Mouse (Mus musculus): ENCODE data around the gene Pde4c.
A peak's percentile ranks its signal among the peaks of the same experiment; 100 is the strongest.

Gene Pde4c

DNA sequence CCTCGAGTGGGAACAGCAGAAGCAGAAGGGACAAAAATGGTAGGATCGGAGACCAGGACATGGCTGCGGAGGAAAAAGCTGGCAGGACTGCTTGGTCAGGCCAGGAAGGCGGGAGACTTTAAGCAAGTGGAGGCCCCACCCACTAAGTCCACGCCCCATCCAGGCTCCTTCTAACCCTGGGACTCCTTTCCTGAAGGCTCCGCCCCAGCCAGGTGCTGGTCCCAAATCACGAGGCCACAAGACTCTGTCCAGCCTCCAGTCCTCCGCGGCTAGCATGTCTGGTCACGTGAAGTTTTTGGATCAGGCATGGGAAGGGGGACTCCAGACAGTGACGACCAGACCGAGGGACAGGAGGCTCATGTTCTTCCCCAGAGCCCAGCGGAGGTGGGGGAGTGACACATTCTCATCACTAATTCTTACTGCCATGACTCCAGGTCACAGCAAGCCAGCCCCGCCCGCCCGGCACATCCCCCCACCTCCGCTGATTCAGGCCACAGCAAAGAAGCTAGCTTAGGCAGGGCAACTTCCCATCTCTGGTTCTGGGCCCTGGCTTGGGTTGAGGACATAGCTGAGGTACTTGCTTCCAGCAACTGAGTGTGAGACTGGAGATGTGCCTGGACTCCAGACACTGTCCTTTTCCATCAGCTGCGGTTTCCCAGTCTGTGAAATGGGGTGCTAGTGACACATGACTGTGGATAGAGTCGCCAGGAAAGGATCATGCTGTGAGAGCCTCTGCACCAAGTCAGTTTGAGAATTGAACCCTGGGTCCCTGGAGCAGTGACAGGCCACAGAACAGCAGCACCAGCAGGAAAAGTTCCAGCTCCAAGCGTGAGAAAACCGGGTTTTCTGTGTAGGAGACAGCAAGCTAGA, 43.3 kb downstream of the Pde4c start:
- peak; percentile 80 to 85 for DNase-seq (ENCODE audit: low spot score in 2 of 2)

DNA sequence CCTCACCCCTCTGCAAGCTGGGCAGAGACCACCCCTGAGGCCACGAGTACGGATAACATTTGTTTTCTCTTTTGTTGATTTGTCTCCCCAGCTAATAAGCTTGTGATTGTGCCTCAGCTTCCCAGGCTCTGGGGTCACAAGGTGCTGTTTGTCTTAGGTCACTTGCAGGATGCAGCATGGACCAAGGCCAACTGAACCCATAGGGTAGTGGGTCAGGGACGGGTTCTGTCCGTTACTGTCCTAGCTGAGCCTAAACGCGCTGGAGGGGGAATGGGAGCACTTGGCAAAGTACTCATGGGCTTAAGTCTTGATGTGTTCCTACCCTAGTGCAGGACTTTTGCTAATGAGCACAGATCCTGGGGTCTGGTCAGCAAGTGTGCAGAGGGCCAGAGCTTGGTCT, 44.0 kb downstream of the Pde4c start:
- no peak for DNase-seq (ENCODE audit: low spot score in 2 of 2)

DNA sequence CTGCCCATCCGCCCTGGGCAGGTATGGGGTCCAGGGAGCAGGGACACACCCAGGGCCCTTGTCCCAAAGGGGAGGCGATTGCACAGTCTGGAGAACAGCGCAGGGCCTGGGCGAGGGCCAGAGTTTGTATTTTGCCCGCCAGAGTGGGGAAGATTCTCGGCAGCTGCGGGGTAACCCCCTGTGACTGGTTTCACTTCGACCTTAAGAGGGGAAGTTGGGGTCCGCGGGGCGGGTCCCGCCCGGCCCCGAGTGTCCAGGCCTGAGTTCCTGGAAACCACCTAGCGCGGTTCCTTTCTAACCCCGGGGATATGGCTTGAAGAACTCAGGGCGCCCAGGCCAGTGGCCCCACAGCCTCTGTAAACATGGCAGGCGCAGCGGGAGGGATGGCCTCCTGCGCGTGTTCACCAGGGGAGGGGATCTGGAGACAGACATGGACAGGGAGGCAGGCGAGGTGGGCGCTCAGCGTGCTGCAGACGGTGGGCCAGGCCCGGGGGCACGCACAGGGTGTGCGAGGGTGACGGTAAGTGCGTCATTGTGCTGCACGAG, 44.8 kb downstream of the Pde4c start:
- no peak for DNase-seq (ENCODE audit: low spot score in 2 of 2)

DNA sequence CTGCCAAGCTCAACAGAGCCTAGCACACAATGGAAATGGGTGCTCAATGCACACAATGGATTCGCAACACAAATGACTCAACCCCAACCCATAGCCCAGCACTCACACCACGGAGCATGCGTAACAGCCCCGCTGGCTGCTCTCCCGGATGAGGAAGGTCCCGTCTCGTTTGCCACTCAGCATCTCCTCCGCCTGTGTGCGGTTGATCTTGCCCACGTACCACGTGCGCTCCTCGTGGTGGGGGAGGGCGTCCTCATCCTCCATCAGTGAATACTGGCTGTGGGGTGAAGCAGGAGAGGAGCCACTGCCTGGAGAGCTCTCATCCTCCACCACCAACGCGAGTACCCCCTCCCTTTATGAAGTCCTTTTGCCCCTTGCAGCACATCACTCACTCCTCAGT, 45.4 kb downstream of the Pde4c start:
- DNase-seq (ENCODE audit: low spot score in 2 of 2), result no peak

DNA sequence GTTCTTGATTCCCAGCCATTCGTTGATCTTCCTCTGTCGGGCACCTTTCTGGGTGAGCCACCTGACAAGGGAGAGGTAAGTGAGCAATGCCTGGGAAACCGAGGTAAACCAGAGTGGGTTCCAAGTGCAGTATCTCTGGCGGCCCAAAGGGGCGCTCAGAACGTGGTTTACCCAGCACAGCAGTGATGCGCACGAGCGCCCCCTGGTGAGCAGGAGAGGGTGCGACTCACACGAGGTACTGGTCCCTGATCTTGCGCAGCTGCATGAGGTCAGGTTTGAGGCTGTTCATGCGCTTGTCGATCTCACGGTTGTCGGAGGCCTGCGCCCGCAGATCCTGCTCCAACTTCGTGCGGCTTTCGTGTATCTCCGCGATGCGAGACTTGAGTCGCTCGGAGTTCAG, 45.8 kb downstream of the Pde4c start:
- peak; percentile 89 to 94 for DNase-seq (ENCODE audit: low spot score in 2 of 2)

DNA sequence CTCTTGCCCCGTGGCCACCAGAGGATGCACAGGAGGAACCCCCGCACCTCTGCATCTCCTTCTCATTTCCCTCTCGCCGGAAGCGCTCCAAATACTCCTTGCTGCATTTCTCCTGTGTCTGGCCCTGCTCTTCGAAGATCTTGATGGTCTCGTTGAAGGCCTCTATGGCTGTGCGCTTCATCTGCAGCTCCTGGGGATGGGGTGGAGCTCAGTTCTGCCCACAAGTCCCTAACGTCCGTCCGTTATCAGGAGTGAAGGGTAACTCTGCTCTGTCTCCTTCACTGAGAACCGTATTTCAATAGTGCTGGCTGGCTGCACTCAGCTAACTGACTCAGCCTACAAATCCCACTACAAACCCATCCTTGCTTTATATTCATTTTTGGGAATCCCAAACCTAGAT, 46.3 kb downstream of the Pde4c start:
- DNase-seq (ENCODE audit: low spot score in 2 of 2), result no peak

DNA sequence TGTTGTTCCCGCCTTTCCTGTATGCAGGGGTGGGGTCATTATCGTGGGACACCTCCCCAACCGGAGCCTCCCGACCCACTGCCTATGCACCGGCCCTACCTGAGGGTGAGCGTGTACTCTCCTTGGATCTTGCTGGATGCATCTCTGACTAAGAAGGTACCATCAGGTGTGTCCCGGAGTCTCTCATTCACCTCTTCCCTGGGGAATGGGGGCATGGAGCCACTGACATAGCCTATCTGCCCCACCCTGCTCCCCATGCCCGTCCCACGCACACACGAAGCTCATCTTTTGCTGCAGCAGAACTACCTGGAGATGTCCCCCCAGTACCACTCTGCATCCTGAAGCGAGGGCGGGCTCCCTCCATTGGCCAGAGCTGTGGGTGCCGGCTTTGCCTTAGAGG, 47.2 kb downstream of the Pde4c start:
- DNase-seq (ENCODE audit: low spot score in 2 of 2), result no peak

DNA sequence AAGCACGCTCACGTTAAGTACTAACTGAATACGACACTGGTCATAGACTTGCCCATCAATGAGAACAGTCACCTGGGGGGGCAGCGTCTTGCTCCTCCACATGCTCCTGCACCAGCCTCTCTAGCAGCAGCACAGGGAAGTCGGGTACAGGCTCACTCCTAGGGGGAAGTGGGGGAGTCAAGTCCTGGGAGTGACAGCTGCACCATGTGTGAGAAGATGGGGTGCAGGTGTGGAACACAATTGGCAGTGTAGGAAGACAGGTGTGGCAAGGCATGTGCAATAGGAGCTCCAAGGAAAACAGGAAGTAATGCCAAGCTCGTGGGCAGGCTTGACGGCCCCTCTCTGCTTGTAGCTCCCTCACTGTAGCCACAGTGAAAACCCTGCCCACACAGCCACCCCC, 47.7 kb downstream of the Pde4c start:
- DNase-seq (ENCODE audit: low spot score in 2 of 2), result no peak

DNA sequence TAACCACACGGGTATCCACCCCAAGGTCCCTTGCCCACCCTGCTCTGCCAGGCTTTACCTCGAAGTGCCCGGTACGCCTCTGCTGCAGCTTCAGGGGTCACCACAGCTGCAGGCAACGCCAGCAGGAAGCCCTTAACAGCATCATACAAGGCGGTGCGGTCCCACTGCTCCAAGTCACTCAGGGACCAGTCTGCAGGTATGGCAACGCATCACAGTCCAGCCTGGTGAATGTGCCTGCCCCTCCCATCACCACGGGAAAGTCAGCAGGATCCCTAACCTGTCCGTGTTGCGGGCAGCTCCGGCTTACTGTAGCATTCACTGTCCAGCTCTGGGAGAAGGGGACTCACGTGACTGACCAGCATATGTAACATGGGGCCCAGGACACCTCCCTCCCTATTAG, 48.6 kb downstream of the Pde4c start:
- no peak for DNase-seq (ENCODE audit: low spot score in 2 of 2)

DNA sequence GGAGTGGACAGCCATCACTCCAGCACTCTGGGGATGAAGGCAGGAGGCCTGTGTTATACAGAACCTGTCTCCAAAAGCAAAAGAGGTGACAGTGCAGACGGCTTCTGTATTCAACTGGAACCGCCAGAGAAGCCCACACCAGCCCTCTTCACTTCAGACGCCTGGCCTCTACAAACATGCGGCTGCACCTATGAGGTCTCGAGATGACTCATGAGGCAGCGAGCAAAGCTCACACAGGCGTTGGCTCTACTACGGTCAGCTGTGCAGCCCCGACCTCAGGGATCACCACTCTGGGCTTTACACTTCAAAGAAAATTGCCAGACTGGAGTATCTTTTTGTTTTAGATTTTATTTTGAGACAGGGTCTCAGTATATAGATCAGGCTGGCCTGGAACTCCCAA, 49.4 kb downstream of the Pde4c start:
- no peak for DNase-seq (ENCODE audit: low spot score in 2 of 2)

DNA sequence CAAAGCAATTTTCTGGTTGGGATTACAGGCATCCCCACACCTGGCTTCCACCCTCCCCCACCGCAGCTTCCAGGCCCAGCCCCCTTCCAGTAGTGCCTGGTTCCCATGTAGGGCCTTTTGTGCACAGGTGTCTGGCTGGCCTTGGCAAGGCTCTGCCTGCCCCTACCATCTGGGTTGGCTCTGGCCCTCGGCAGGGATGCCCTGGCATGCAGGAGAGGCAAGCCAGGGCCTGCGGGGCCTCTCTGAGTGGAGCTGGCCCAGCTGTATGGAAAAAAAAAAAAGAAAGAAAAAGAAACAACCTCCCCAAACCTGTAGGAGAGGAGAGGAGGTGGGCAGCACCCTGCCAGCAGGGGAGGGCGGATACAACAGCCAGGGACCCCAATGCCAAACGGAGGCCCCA, 49.9 kb downstream of the Pde4c start:
- DNase-seq (ENCODE audit: low spot score in 2 of 2), result peak in 1 of 2 experiments; percentile 45

DNA sequence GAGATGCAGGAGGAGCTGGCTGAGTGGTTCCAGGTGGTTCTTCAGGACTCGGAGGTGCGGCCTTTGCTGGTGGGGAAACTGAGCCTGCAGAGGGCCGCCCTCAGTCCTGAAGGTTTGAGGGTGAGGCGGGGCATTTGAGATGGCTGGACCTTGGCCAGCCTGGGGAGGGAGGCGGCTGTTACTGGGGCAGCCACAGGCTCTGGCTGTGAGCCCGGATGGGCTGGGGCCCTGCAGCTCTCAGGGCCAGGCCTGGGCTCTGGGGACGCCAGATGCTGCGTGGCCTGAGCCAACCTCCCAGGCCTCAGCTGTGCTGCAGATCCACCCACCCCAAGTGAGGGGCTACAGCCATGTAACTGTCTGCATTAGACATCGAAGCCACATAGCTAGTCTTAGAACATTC, 50.3 kb downstream of the Pde4c start:
- peak; percentile 45 to 74 for DNase-seq (ENCODE audit: low spot score in 2 of 2)

DNA sequence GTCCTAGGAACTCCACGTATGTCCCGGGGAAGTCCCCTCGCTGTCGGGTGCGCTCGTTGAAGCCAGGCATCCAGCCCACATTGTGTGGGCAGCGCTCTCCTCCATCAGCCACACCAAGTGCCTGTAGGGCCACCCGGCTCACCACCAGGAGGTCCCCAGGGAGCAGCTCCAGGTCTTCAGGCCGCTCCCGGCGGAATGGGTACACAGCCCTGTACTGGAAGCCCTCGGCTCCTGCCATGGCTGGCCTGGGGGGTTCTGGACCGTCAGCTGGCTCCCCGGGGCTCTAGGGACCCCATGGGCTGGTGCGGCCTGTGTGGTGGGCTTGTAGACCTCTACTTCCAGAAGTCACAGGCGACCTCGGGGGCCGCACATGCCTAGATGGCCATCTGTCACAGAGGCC, 51.2 kb downstream of the Pde4c start:
- DNase-seq (ENCODE audit: low spot score in 2 of 2), result no peak

DNA sequence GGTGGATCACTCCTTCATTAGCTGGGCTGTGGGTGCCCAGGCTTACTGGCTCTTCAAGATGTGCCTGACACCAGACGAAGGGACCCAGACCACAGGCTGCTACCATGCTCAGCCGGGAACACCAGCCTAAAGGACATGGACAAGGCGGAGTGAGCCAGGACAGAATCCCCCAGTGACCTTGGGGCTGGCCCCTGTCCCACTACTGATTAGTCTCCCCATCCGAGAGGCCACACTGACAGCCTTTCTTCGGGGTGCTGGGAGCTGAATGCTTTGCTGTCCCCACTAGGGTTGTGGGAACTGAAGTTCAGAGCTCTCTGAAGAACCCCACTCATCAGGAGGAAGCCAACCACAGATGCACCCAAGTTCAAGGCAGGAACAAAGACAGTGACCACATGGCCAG, 51.7 kb downstream of the Pde4c start:
- no peak for DNase-seq (ENCODE audit: low spot score in 2 of 2)

DNA sequence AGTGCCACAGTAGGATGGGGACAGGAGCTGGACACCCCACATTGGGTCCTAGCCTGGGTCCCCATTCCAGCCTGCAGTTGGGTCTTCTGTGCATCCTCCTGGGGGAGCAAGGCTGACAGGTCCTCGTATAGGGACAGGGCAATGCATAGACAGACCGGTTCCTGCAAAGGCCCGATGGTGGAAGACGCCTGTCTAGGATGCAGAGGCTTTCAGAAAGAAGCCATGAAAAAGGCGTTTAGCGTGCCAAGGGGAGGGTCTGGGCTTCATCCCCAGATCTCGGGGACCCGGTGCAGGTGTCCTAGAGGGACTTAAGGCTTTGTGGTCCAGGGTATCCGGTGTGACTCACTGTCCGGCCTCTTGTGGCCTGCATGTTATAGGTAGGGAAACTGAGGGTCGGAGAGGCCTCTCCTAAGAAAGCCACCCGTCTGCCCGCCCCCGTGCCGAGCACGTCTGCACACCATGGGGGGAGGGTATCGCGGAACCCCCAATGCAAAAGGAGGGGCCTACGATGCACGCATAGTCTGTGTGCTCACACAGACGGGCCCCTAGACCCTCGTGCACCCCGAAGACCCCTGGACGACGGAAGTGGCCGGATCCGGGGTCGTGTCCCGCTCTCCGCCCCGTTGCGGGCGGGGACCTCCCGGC, 52.5 kb downstream of the Pde4c start:
- DNase-seq (ENCODE audit: low spot score in 2 of 2), result no peak

DNA sequence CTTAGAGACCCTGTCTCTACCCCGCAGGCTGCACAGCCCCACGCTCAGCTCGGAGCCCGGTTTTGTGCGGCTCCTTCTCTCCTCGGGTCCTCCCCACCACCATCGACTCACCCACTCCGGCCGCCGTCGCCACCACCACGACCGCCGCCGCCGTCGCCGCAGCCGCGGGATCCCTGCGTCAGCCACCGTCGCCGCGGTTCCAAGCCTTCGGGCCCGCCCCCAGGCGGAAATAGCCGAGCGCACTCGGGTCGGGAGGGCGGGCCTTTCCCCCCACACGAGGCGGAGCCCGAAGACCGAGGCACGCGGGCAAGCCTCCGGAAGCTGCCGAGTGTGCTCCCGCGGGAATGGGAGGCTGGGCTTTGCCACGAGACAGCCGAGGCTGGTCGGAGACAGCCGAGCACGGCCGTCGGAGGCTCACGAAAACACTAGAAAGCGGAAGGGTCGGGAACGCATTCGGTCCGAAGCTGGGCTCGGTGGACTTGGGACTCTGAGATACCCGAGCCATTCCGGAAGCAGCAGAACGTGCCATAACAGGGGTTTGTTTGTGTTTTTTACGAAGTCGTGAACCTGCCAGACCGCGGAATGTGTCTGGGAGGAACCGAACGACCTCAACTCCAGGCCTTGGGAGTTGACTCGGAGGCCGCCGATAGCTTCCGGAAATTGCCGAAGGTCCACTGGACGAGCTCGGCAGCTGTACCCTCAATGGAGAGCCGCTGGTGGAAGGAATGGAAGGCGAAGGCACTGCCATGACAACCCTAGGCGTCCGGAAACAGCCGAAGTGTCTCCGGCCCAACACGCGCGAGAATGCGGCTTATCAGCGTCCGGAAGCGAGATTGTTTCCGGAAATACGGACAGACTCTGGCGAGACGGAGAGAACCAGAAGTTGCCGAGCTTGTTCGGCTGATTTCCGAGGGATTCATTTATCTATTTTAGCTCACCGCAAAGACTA, 53.2 kb downstream of the Pde4c start, which contains the start of gene Pik3r2:
Gene Pik3r2, minus strand, starts transcription at position 218 of the 949 bp plus-strand sequence.
- DNase-seq (ENCODE audit: low spot score in 2 of 2), result peak; percentile 95 to 96

DNA sequence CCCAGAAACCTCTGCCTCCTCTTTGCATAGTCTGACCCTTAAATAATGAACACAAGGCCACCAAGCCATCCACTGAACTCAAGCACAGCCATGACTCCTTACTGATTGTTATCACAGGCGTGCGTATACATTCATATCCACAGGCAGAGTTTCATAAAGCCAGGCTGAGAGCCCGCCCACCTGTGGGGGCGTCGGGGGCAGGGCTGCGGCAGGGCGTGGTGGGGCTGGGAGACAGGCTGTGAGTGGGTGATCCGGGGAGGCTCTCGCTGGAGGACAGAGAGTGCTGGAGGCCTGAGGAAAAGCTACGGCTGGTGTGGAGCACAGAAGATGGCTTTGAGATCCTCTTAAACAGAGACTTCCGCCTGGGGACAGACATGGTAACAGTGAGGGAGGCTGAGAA, 56.6 kb downstream of the Pde4c start:
- no peak for DNase-seq (ENCODE audit: low spot score in 2 of 2)

DNA sequence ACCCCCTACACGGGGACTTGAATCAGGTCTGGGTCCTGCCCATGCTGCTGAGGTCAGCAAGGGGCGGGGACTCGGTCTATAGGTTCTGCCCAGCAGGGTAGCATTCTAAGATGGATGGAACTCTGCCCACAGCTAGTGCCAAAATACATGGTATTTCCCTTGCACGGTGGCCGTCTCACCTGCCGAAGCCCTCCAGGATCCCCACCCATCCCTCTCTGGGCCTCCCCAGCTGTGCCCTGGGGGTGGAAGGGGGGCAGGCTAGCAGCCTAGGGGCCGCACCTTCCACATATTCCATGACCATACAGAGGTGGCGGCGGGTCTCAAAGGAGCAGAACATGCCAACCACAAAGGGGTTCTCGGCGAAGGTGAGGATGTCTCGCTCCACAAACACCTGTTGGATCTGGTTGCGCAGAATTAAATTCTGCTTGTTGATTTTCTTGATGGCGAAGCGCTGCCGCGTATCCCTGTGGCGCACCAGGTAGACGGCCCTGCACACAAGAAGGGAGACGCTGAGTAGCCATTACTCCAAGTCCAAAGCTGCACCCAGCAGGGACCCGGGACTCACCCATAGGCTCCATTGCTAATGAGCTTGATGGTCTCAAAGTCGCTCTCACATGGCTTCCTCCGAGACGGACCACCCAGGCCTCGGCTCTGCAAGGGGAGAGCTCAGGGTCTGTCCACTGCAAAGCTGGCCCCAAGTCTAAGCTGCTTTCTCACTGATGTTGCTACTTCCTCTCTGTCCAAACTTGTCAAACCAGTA, 63.0 kb downstream of the Pde4c start:
- DNase-seq (ENCODE audit: low spot score in 2 of 2), result no peak

DNA sequence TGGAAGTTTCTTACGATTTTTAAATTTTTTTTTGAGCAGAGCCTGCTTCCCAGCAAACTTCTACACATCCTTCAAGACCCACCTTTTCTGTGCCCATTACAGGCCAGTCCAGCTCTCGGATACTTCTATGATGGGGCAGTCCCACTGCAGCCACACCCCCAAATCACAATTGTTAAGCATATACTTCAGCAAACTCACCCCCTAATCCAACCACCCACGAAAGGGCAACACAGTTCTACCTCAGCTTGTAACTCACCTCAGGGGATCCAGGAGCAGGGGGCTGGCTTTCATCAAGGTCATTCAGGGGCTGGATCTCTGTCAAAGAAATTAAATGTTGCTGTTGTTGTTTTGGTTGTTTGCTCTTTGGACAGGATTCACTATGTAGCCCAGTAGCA, 63.5 kb downstream of the Pde4c start:
- DNase-seq (ENCODE audit: low spot score in 2 of 2), result no peak

DNA sequence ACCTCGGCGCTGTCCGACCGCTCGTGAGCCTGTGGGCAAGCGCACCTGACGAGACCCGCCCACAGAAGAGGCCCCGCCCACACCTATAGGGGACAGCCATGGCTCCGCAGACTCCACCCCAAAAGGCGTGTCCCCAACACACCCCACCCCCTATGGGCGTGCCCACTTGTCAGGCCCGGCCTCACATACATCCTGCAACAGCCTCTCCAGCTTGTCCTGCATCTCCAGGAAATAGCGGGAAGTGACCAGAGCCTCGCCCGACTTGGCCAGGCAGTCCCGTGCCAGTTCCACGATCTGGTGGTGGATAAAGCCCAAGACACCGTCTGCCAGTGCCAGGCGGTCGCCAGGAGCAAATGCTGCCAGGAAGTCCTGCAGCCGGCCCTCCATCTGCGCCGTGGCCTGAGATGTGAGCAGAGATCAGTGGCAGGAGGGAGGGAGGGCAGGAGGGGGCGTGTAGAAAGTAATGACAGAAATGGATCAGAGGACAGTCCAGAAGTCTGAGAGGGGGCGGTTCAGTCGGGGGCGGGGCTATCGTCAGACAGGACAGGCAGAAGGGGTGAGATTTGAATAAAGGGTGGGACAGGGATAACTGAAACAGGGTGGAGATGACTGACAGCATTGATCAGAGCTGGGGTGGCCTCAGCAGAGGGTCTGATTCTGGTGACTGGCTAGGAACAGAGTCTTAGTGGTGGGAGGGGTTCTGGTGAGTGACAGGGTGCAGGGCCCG, 64.6 kb downstream of the Pde4c start:
- DNase-seq (ENCODE audit: low spot score in 2 of 2), result no peak

All from urinary bladder, adult 18-20 months (tissue).